Mouse (Mus musculus) small intestine, adult 2 months (tissue): ENCODE results near the gene Cspg4.

ENCODE experiments used
- CTCF ChIP-seq: fragments of 200-500 bp; IDR thresholded peaks from 2 replicates; pipeline ENCODE4 v1.5.1; 2012; ENCODE audit warnings: low read depth, mild to moderate bottlenecking, control low read depth, inconsistent platforms, low read length, moderate library complexity, mixed read lengths; ENCODE audit not compliant: insufficient replicate concordance, insufficient read length; ENCODE audit errors: extremely low read depth
- POLR2A ChIP-seq: fragments of 200-500 bp; IDR thresholded peaks from 2 replicates; pipeline ENCODE4 v1.6.1; 2012; ENCODE audit warnings: low read depth, mild to moderate bottlenecking, control low read depth, inconsistent platforms, low read length, moderate library complexity

DNA sequence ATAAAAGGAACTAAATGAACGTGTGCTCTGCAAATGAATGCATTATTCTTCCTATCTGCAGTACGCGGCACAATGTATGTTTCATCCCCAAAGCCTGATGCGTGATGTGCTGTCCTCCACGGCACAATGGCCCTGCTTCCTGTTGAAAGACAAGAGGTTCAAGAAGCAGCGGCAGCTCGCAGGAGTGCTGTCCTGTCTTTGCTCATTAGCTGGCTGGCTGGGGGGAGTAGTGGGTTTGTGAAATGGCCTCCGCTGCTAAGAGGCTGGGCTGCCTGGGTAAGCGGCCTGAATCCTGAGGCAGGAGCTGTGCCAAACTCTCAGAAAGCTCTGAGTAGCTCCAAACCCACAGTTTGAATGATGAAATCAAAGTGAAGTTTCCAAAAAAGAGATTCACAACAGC lies 36.7 kb upstream of the Cspg4 start:
- TF ChIP-seq POLR2A (no peak), CTCF (no peak)
